In the genomic region with DNA sequence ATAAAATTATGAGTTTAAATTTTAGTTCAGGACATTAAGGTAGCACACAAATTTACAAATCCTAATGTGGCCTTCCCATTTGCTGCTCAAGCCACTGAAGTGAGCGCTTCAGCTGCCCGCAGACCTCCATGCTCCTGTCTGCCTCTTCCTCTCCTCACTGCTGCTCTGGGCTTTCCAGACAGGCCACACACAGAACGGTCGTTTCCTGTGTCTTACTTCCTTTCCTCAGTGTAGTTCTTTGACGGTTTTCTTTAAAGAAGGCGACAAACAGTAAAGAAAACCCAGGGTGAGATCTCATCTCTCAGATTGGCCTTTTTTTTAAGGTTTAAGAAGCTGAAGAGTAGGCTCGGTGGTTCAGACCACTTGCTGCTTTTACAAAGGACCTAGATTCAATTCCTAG, we compare ENCODE assay signal across 32 mouse cellular contexts. TPM values are rescaled to one million over a fixed set of nuclear protein-coding genes. Genes with fewer than 3 reads are reported as not detected.
DNase-seq lines count a peak whose midpoint lies in the region; ATAC-seq and TF ChIP-seq lines count a peak whose summit lies in the region.
"Had no signal": no experiment of that assay in that cellular context is flagged by ENCODE, and none has a peak within 500 bp of the region (broad histone marks: within the 10 kb centered on the region; RNA-seq: fewer than 3 reads in every experiment).

No protein-coding gene starts in this region.

- peak; percentile 79 for ATAC-seq in activated CD4-positive, CD25-positive, alpha-beta regulatory T cell, adult 4 months
- ATAC-seq in megakaryocyte progenitor cell, adult 5-6 weeks (replicated peaks; ENCODE audit: poor library complexity), result 0 out of 2 replicates have a peak, but pooled peaks have one; percentile 38
- ATAC-seq: intestine, embryonic 16.5 days; midbrain, embryonic 15.5 days had no signal

- DNase-seq in CD4-positive, CD25-positive, alpha-beta regulatory T cell, adult 2 months (ENCODE audit: low read depth, low spot score), result peak; percentile 65
- peak; percentile 47 for DNase-seq in thymus, postnatal 25 days
- DNase-seq in layer of hippocampus, adult 11-12 months (ENCODE audit: low spot score), result no peak
- DNase-seq in gastrocnemius, adult 2 months, result no peak
- DNase-seq in gastrocnemius, adult 8-10 months (ENCODE audit: low spot score in 2 of 2), result no peak
- DNase-seq: adrenal gland, adult 8-10 months; cerebellum, adult 18-20 months; cerebellum, postnatal 14 days; heart, adult 18-20 months; kidney, postnatal 36 days; liver, embryonic 13.5 days; lung, adult 2 months; lung, postnatal 14 days; right cerebral cortex, adult 18-20 months had no signal

- H3K4me3 ChIP-seq in gastrocnemius, adult 2 months, result no peak overlapping the region
- H3K4me3 ChIP-seq: embryonic facial prominence, embryonic 12.5 days; forebrain, embryonic 12.5 days; heart, embryonic 13.5 days; limb, embryonic 13.5 days; liver, embryonic 13.5 days; midbrain, embryonic 15.5 days; myocyte; neural tube, embryonic 15.5 days had no signal

- H3K27ac ChIP-seq in gastrocnemius, adult 2 months, result no peak overlapping the region
- H3K27ac ChIP-seq: embryonic facial prominence, embryonic 12.5 days; forebrain, embryonic 12.5 days; heart, embryonic 13.5 days; hindbrain, embryonic 14.5 days; limb, embryonic 13.5 days; liver, embryonic 13.5 days; midbrain, embryonic 15.5 days; neural tube, embryonic 15.5 days had no signal

- TF ChIP-seq CTCF in gastrocnemius, adult 2 months (IDR thresholded peaks at IDR 0.05), result no peak

- intact Hi-C loops in gastrocnemius, adult 2 months (cut with DNase I), result loop anchor here (10.0 kb wide), 1 partner anchor 211 kb away; no protein-coding TSS in a partner anchor

RNA-seq across cellular contexts. Expression of a gene that starts 28.4 kb away (rescaled TPM):
- 1 to 10 TPM; 3.4 to 5.9 TPM for polyA plus RNA-seq in activated CD4-positive, CD25-positive, alpha-beta regulatory T cell, adult 4 months (2017; shearing (Covaris generic))
- 1.5 and 1.8 TPM in 2 replicates for total RNA-seq in megakaryocyte progenitor cell, adult 5-6 weeks (2015)
- 1.1 and 4.4 TPM in 2 replicates for total RNA-seq in megakaryocyte progenitor cell, adult 5-6 weeks (2017)
- total RNA-seq in gastrocnemius, adult 2 months (2021), result 1 to 10 TPM; 1.6 to 3.6 TPM
- total RNA-seq in gastrocnemius, adult 8-10 months (2022), result 1 to 10 TPM; 1.4 to 2.4 (median 2.0) TPM

RNA-seq across cellular contexts. Expression of a gene that starts 52.3 kb away (rescaled TPM):
- under 1 TPM in 1 of 2 experiments, not detected in 1; 0.26 TPM for polyA plus RNA-seq in activated CD4-positive, CD25-positive, alpha-beta regulatory T cell, adult 4 months (2017; shearing (Covaris generic))
- total RNA-seq in megakaryocyte progenitor cell, adult 5-6 weeks (2015), result not detected in 2 replicates
- total RNA-seq in megakaryocyte progenitor cell, adult 5-6 weeks (2017), result not detected in 2 replicates
- total RNA-seq in gastrocnemius, adult 2 months (2021), result not detected
- total RNA-seq in gastrocnemius, adult 8-10 months (2022), result not detected
- total RNA-seq: adrenal gland, adult 8-10 months; ES-E14; gastrocnemius, adult 18-20 months; heart, adult 18-20 months; heart, postnatal 25 days; left cerebral cortex, adult 18-20 months; left cerebral cortex, postnatal 25 days had no signal
- polyA plus RNA-seq: C2C12; forebrain, embryonic 12.5 days; heart, embryonic 13.5 days; hindbrain, embryonic 14.5 days; intestine, embryonic 16.5 days; kidney, embryonic 14.5 days; limb, embryonic 13.5 days; liver, embryonic 13.5 days; lung, adult 2 months; midbrain, embryonic 15.5 days; myocyte; neural tube, embryonic 15.5 days had no signal

RNA-seq across cellular contexts. Expression of a gene that starts 53.5 kb away (rescaled TPM):
- 100 to 1,000 TPM; 215 to 250 TPM for polyA plus RNA-seq in activated CD4-positive, CD25-positive, alpha-beta regulatory T cell, adult 4 months (2017; shearing (Covaris generic))
- 12.6 and 14.7 TPM in 2 replicates for total RNA-seq in megakaryocyte progenitor cell, adult 5-6 weeks (2015)
- 18.0 and 19.4 TPM in 2 replicates for total RNA-seq in megakaryocyte progenitor cell, adult 5-6 weeks (2017)
- 1 to 10 TPM; 1.8 to 4.0 TPM for total RNA-seq in gastrocnemius, adult 2 months (2021)
- 1 to 10 TPM in 2 of 4 experiments, under 1 TPM in 2; 0.58 to 1.8 (median 1.1) TPM for total RNA-seq in gastrocnemius, adult 8-10 months (2022)

Comparison
In these comparisons a context has a peak if more than half of its experiments do, and no peak if none do; other contexts are left out.
1. DNase-seq: peak in CD4-positive, CD25-positive, alpha-beta regulatory T cell, adult 2 months (single experiment) and thymus, postnatal 25 days (single experiment); none in layer of hippocampus, adult 11-12 months (single experiment), gastrocnemius, adult 2 months (single experiment) and gastrocnemius, adult 8-10 months (0 of 2).